Mouse (Mus musculus): ENCODE results near the gene Sik2. TPM values are rescaled to one million over a fixed set of nuclear protein-coding genes. Genes with fewer than 3 reads are reported as not detected.

Gene Sik2
- polyA plus RNA-seq, 1 experiment from 2014 or later: 12.5 TPM

DNA sequence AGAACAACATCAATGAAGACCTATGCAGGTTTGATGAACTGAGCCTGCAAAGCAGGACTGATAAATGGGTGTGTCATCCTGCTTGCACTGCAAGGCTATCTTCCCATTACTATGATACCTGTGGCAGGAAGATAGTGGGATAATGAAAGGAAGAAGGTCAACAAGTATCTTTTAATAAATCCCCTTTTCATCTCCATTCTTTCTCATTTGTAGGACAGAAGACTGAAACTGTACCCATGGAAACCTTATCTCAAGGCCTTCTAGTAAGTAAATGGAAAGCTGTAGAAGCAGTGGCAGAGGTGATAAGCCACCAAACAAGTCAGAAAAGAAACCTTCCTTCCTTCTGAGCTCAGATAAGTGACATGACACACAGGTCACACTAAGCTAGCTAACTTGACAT is 84.4 kb downstream of the Sik2 start:
- DNase-seq (ENCODE audit: low spot score): no peak
- H3K9me3 ChIP-seq (replicated peaks): no peaks in the 10 kb centered on the region

DNA sequence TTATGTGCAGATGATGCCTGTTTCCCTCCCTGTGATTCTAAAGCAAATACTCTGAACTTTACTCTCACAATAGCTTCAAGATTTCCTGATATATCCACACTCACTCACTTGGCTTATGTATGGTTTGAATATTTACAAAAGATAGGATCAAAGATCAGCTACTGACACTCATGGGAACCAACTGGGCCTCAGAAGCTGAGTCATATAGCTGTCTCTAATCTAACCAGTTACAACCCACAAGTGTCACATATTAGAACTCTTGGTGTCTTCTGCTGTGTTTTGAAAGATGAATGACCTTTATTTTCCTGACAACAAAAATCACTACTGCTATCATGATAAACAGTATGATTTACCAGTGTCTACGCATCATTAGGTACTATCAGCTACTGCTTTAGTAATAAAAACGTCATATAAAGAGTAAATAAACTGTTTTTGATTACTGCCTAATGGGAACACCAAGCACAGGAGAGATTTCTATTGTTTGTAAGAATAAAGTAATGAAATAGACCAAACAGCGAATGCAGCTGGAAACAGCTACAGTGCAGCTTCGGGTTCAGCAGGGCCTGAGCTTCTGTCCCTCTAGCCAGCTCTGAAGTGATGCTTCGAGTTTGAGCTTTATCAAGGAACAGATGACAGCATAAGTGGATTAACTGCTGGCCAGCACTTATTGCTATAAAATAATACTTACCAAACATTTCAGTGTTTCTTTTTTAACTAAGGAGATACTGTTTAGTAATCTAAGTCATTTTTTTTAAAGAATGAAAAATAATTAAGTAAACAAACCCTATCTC is 86.3 kb downstream of the Sik2 start:
- no peaks in the 10 kb centered on the region for H3K27me3 ChIP-seq (ENCODE audit: low read depth, poor library complexity, severe bottlenecking)
- H3K4me3 ChIP-seq: no peak overlapping the region
- no peak overlapping the region for H3K27ac ChIP-seq (replicated peaks)
- no peak for DNase-seq (ENCODE audit: low spot score)
- H3K36me3 ChIP-seq: peaks cover 2% of the 10 kb centered on the region; the same call in 1 of the 2 replicates
- no peaks in the 10 kb centered on the region for H3K4me1 ChIP-seq
- no peaks in the 10 kb centered on the region for H3K9me3 ChIP-seq (replicated peaks)
- 87% methylated on average over 5 of the region's 5 CpGs for WGBS

More for the DNA sequence above, 84.4 kb downstream of the Sik2 start:
- H3K4me3 ChIP-seq: no peak overlapping the region
- H3K4me1 ChIP-seq: no peaks in the 10 kb centered on the region
- no peak overlapping the region for H3K27ac ChIP-seq (replicated peaks)
- no peaks in the 10 kb centered on the region for H3K27me3 ChIP-seq (ENCODE audit: low read depth, poor library complexity, severe bottlenecking)
- H3K36me3 ChIP-seq: peaks cover 5% of the 10 kb centered on the region; the same call in 1 of the 2 replicates

DNA sequence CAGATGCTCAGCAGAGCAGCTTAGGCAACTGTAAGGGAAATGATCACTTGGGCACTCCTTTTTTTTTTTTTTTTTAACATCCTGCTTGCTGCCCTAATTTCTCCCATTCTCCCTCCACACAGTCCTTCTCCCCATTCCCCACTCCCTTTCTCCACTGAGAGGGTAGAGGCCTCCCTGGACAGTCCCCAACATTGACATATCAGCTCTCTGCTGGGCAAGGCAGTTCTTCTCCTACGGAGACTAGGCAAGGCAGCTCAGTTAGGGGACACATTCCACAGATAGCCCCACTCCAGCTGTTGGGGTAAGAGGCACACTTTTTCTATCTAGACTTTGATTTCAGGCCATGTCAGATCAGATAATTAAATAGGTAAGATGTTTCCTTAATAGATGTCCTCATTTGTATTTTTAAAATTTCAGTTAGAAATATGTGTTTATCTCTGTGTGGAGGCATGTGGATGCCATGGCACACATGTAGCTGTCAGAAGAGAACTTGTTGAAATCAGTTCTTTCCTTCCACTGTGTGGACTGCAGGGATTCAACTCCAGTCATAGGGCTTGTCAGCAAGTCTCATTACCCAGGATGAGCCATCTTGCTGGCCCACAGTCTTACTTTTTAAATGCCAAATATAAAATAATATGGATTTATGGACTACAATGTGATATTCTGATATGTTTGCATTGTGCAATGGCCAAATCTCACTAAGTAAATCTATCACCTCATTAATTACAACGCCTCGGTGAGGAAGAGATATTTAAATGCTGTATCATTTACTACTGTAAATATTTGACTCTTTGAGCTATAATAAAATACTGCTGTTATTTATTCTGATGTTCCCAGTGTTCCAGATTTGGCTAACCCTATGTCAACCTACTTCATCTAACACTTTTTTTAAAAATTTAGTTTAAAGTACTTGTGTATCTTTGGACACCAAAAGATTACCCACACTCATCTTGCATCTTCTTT is 87.7 kb downstream of the Sik2 start:
- no peaks in the 10 kb centered on the region for H3K9me3 ChIP-seq (replicated peaks)
- no peak for DNase-seq (ENCODE audit: low spot score)
- H3K36me3 ChIP-seq: no peaks in the 10 kb centered on the region
- H3K4me1 ChIP-seq: no peaks in the 10 kb centered on the region
- H3K4me3 ChIP-seq: no peak overlapping the region
- H3K27me3 ChIP-seq (ENCODE audit: low read depth, poor library complexity, severe bottlenecking): no peaks in the 10 kb centered on the region
- 92% methylated on average over 3 of the region's 3 CpGs for WGBS
- no peak overlapping the region for H3K27ac ChIP-seq (replicated peaks)

DNA sequence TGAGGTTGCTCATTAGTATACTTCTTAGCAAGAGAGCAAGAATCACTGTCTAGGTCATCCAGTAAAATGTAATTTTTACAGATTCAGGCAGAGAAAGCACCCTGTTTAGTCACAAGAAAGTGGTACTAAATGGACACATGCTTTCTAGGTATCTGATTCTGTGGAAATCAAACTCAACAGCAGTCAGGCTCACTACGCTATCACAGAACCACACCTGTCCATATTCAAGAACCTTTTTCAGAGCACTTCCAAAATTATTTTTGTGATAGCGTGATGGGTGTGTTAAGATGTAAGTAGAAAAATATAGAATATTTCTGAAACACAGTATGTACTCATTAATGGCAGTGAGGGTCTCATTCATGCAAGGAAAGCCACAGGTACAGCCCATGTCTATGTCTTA is 89.3 kb downstream of the Sik2 start:
- Histone ChIP-seq H3K36me3 (0 out of 2 replicates have a peak, but pooled peaks cover 7% of the 10 kb centered on the region), H3K4me3 (no peak overlapping the region), H3K27me3 (ENCODE audit: low read depth, poor library complexity, severe bottlenecking) (no peaks in the 10 kb centered on the region), H3K9me3 (replicated peaks) (no peaks in the 10 kb centered on the region), H3K4me1 (no peaks in the 10 kb centered on the region), H3K27ac (replicated peaks) (no peak overlapping the region)
- DNase-seq (ENCODE audit: low spot score): no peak
- WGBS: 95% methylated on average over 2 of the region's 2 CpGs

DNA sequence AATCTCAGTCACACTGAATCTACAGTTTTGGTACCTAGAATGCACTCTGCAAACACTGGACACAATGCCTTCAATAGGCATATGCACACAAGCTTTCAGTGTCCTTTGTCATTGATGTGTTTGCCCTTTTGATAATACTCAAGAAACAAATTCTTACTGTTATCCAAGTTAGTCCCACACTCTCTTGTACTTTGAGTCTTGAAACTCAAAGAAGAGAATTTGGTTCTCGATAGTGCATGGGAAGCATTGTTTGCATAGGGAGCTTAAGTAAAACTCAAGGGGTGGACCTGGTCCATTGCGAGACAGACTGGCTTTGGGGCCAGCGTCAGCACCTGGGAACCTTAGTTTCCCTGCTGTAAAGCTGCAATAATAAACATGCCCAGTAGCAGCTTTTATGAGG is 90.7 kb downstream of the Sik2 start:
- no peak overlapping the region for H3K4me3 ChIP-seq
- WGBS: 72% methylated on average over 3 of the region's 3 CpGs
- no peaks in the 10 kb centered on the region for H3K4me1 ChIP-seq
- H3K27ac ChIP-seq (replicated peaks): no peak overlapping the region
- 0 out of 2 replicates have a peak, but pooled peaks cover 7% of the 10 kb centered on the region for H3K36me3 ChIP-seq
- no peak for DNase-seq (ENCODE audit: low spot score)
- H3K9me3 ChIP-seq (replicated peaks): no peaks in the 10 kb centered on the region
- no peaks in the 10 kb centered on the region for H3K27me3 ChIP-seq (ENCODE audit: low read depth, poor library complexity, severe bottlenecking)

DNA sequence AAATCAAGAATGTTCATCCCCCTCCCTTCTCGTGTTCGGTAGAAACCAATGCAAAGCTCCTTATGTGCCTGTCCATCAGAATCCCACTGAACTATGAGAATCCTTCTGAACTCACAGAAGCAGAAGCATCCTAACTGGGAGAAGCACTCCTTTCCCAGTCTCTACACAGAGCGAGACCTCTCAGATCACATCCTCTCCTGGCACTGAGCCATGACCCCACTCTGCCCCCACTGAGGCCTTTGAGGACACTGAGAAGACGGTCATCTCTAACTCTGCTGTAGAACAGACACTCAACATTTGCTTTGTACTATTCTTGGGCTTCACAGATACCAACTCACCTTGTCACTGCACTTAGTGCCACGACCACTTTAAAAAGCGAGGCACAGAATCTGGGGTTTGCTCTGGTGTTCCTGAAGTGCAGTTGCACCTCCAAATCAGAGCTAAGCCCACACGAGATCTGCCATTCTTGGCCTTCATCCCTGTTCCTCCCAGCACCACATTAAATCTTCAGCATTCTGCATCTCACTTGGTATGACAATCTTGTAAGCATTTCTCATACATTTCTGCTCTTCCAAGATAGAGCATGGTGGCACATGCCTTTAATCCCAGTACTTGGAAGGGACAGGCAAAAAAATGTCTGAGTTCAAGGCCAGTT is 96.9 kb downstream of the Sik2 start:
- no peak for DNase-seq (ENCODE audit: low spot score)
- Histone ChIP-seq H3K27me3 (ENCODE audit: low read depth, poor library complexity, severe bottlenecking) (no peaks in the 10 kb centered on the region), H3K36me3 (0 out of 2 replicates have a peak, but pooled peaks cover 16% of the 10 kb centered on the region), H3K4me3 (no peak overlapping the region), H3K9me3 (replicated peaks) (no peaks in the 10 kb centered on the region), H3K4me1 (no peaks in the 10 kb centered on the region), H3K27ac (replicated peaks) (no peak overlapping the region)
- WGBS: 93% methylated on average over 7 of the region's 7 CpGs

DNA sequence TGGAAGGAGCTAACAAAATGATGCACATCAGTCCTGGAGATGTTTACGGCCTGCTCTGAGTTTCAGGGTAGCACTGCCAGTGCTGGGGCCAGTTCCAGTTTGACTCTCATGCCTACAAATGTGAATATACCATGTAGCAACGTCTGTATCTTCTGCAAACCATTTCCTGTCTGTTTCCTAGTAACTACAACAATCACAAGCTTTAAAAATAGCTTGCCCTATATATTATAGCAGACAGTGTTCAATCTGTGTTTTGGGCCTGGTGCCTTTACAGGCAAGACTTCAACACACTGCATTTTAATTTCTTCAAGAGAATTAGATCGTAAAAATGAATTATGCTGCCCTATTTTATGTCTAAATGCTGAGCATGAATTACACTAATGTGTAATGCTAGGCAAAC is 103.6 kb downstream of the Sik2 start:
- no peaks in the 10 kb centered on the region for H3K9me3 ChIP-seq (replicated peaks)
- WGBS: 87% methylated on average over 3 of the region's 3 CpGs
- H3K36me3 ChIP-seq: 0 out of 2 replicates have a peak, but pooled peaks cover 7% of the 10 kb centered on the region
- no peaks in the 10 kb centered on the region for H3K4me1 ChIP-seq
- H3K27me3 ChIP-seq (ENCODE audit: low read depth, poor library complexity, severe bottlenecking): no peaks in the 10 kb centered on the region
- no peak overlapping the region for H3K27ac ChIP-seq (replicated peaks)
- DNase-seq (ENCODE audit: low spot score): no peak
- no peak overlapping the region for H3K4me3 ChIP-seq

DNA sequence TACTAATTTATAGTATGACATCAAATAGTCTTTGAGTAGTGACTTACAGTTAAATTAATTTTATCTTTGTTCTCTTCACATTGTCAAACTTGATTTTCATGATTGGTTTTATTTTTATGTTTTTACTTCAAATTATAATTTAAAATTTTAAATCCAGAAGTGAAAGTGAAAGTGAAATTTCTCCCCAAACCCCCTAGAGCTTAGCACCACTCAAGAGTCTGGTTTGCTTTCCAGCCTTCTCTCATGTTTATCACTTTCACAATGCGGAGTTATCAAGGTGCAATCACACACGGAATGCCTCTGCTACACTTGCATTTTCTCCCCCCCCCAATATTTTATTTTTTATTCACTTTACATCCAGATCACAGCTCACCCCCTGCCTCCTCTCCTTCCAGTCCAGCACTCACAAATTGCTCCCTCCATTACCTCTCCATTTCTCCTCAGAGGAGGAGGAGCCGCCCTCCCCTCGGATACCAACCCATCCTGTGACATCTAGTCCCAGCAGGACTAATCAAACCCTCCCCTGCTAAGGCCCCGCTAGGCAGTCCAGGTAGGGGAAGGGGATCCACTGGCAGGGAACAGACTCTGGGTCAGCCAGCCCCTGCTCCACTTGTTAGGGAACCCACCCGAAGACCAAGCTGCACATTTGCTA is 104.6 kb downstream of the Sik2 start:
- no peak for DNase-seq (ENCODE audit: low spot score)
- Histone ChIP-seq H3K9me3 (replicated peaks) (no peaks in the 10 kb centered on the region), H3K4me1 (no peaks in the 10 kb centered on the region), H3K27me3 (ENCODE audit: low read depth, poor library complexity, severe bottlenecking) (no peaks in the 10 kb centered on the region), H3K36me3 (peaks cover 10% of the 10 kb centered on the region), H3K27ac (replicated peaks) (no peak overlapping the region), H3K4me3 (no peak overlapping the region)
- 78% methylated on average over 6 of the region's 6 CpGs for WGBS

DNA sequence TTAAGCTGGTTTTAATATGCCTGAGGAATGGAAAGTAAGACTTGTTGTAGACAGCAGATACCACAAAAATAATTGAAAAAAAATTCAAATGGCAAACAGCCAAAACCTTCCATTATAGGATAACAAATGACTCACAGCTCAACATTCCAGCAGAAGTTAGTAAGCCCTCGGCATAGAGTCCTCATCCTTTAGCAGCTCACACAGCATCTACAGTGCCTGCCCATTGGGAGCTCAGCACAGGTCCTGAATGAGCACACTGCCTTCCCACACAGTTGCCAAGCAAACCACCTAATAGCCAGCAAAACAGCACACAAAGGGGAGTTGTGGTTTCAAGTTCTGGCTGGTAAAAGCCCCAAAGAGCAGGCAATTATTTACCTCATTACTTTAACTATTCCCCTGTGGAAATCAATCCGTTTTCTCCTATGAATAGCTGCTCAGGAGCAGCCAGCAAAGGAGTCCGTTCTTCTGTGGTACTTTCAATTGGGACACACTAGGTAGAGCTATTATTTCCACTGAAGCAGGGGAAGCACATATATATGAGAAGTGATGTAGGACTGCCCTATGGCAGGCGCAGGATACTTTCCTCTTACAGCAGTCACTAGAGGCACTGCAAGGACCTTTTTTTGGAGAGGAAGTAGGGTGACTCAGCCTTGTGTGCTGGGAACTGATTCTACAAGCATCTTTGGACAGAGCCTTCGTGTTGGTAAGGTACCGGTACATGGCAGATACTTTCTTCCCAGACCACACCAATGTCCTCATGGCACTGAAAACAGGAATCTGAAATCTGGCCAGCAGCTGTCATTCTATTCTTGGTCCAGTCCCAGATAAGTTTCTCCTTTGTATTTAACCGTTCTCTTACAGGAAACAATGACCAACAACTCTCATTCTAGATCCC is 108.6 kb downstream of the Sik2 start:
- WGBS: 87% methylated on average over 7 of the region's 7 CpGs
- Histone ChIP-seq H3K36me3 (peaks cover 38% of the 10 kb centered on the region), H3K4me1 (no peaks in the 10 kb centered on the region), H3K27ac (replicated peaks) (no peak overlapping the region), H3K4me3 (no peak overlapping the region), H3K27me3 (ENCODE audit: low read depth, poor library complexity, severe bottlenecking) (no peaks in the 10 kb centered on the region), H3K9me3 (replicated peaks) (no peaks in the 10 kb centered on the region)
- no peak for DNase-seq (ENCODE audit: low spot score)

DNA sequence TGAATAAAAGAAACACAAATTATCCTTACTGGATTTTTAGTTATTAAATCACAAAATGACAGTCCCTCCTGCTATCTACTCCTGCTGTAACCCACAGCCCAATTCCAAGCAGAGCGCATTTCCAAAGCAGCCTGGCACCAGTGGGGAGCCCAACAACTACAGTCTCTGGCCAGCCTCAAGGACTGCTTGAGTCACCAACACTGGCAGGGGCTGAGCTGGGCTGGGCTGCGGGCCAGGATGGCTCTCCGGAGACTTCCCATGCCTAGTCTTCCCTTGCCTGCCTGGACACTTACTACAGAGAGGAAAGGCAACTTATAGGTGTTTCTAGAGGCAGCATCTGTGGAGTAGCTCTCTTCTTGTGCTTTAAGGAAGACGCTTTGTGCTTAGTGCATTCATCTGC is 115.2 kb downstream of the Sik2 start:
- WGBS: 93% methylated on average over 4 of the region's 4 CpGs

DNA sequence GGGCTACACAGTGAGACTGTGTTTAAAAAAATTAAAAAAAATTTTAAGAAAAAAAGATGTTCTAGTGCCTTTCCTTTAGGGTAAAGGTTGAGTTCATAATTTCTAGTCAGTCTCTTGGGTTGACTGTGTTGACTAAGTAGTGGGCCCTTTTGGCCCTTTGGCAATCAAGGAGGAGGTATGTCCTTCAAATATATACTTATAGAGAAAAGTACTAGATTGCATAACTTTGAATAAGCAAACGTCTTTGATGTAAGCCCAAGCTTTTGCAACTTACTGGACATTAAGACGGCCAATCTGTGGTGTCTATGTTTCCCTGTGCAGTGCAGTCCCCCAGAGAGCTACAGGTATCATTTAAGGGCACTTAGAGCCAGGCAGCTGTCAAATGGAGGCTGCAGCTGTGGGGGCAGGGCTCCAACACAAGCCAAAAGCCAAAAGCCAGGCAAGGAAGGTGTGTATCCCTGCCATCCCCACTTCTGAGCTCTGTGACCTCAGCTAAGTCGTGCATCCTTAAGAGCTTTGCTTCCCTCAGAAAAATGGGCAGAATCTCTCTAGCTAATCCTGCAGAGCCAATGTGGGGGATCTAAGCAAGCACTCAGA is 118.3 kb downstream of the Sik2 start:
- Histone ChIP-seq H3K4me3 (no peak overlapping the region), H3K27ac (replicated peaks) (no peak overlapping the region), H3K9me3 (replicated peaks) (no peaks in the 10 kb centered on the region), H3K27me3 (ENCODE audit: low read depth, poor library complexity, severe bottlenecking) (no peaks in the 10 kb centered on the region), H3K36me3 (peaks cover 43% of the 10 kb centered on the region), H3K4me1 (peaks cover 36% of the 10 kb centered on the region)
- 78% methylated on average over 3 of the region's 3 CpGs for WGBS
- no peak for DNase-seq (ENCODE audit: low spot score)

More for the DNA sequence above, 115.2 kb downstream of the Sik2 start:
- Histone ChIP-seq H3K4me1 (peaks cover 11% of the 10 kb centered on the region), H3K27me3 (ENCODE audit: low read depth, poor library complexity, severe bottlenecking) (no peaks in the 10 kb centered on the region), H3K36me3 (peaks cover 67% of the 10 kb centered on the region), H3K9me3 (replicated peaks) (no peaks in the 10 kb centered on the region), H3K4me3 (no peak overlapping the region), H3K27ac (replicated peaks) (no peak overlapping the region)
- no peak for DNase-seq (ENCODE audit: low spot score)

Measured in midbrain, embryonic 10.5 days (tissue).